In genomic region chr8:83782832-83783558, GRCm38 (mm10) we compare ENCODE assay signal across 8 mouse cellular contexts. TPM values are rescaled to one million over a fixed set of nuclear protein-coding genes. Genes with fewer than 3 reads are reported as not detected.
DNase-seq lines count a peak whose midpoint lies in the region; ATAC-seq lines count a peak whose summit lies in the region.

No protein-coding gene starts in this region.

- H3K4me2 ChIP-seq in heart, embryonic 14.5 days (ENCODE audit: low read length), result peak overlapping the region; percentile 46
- H3K4me2 ChIP-seq in liver, embryonic 11.5 days, result no peak overlapping the region

- ATAC-seq in heart, embryonic 14.5 days (ENCODE audit: insufficient number of reproducible peaks, insufficient read depth, low FRiP score, low read depth), result no peak; the same call in 1 of the 2 replicates
- ATAC-seq in liver, embryonic 11.5 days (replicated peaks; ENCODE audit: low FRiP score), result 0 out of 2 replicates have a peak, but pooled peaks have one; percentile 44

- no peaks in the 10 kb centered on the region for H3K36me3 ChIP-seq in forebrain, embryonic 10.5 days (replicated peaks)
- H3K36me3 ChIP-seq in heart, embryonic 14.5 days (ENCODE audit: control insufficient read depth, insufficient read depth, low read length), result no peaks in the 10 kb centered on the region
- H3K36me3 ChIP-seq in liver, embryonic 11.5 days (ENCODE audit: control insufficient read depth, insufficient read depth, low read length), result no peaks in the 10 kb centered on the region

- peaks cover 13% of the 10 kb centered on the region for H3K4me1 ChIP-seq in forebrain, embryonic 10.5 days
- peaks cover 0 to 2% of the 10 kb centered on the region in 2 experiments; a peak in 1 of 4 replicates for H3K4me1 ChIP-seq in heart, embryonic 14.5 days (ENCODE audit: control insufficient read depth in 2 of 2, insufficient read depth in 2 of 2, low read length in 2 of 2)
- H3K4me1 ChIP-seq in liver, embryonic 11.5 days (replicated peaks; ENCODE audit: control insufficient read depth, insufficient read depth, low read length), result no peaks in the 10 kb centered on the region

- no peak overlapping the region for H3K9ac ChIP-seq in heart, embryonic 14.5 days (ENCODE audit: low read length)
- no peak overlapping the region for H3K9ac ChIP-seq in liver, embryonic 11.5 days (ENCODE audit: low read depth, low read length)

- H3K27ac ChIP-seq in forebrain, embryonic 10.5 days, result no peak overlapping the region
- no peak overlapping the region for H3K27ac ChIP-seq in heart, embryonic 14.5 days (replicated peaks in 1 of 2; ENCODE audit: control insufficient read depth in 1 of 2, insufficient read depth in 1 of 2, low read depth in 2 of 2, low read length in 2 of 2)
- H3K27ac ChIP-seq in liver, embryonic 11.5 days (ENCODE audit: low read depth, low read length), result no peak overlapping the region

- peak; percentile 85 for DNase-seq in CD4-positive helper T cell, adult 2 months (ENCODE audit: low read depth, low spot score)
- DNase-seq in c-Kit-negative CD71-positive TER-119-positive erythroid progenitor cells, embryonic 14.5 days (ENCODE audit: low read depth, low spot score), result peak; percentile 8
- DNase-seq in forebrain, embryonic 10.5 days (ENCODE audit: extremely low spot score, low spot score), result peak; percentile 76
- DNase-seq in kidney, postnatal 10 days, result peak; percentile 91
- peak; percentile 75 for DNase-seq in liver, embryonic 11.5 days (ENCODE audit: low spot score)
- DNase-seq in naive thymus-derived CD4-positive, alpha-beta T cell, adult 2 months (ENCODE audit: low read depth), result peak; percentile 89
- peak; percentile 72 to 90 for DNase-seq in spleen, postnatal 4 days (ENCODE audit: low spot score in 2 of 2)

- peaks cover 39% of the 10 kb centered on the region for H3K27me3 ChIP-seq in forebrain, embryonic 10.5 days (ENCODE audit: poor library complexity, severe bottlenecking)
- H3K27me3 ChIP-seq in heart, embryonic 14.5 days (ENCODE audit: control insufficient read depth, insufficient read depth, low read length), result no peaks in the 10 kb centered on the region
- no peaks in the 10 kb centered on the region for H3K27me3 ChIP-seq in liver, embryonic 11.5 days (replicated peaks; ENCODE audit: control insufficient read depth, insufficient read depth, low read length)

- H3K4me3 ChIP-seq in forebrain, embryonic 10.5 days, result peak overlapping the region; percentile 14; the same call in 1 of the 2 replicates
- H3K4me3 ChIP-seq in heart, embryonic 14.5 days (ENCODE audit: control insufficient read depth in 1 of 2, insufficient read depth in 1 of 2, low read depth in 1 of 2, low read length in 2 of 2), result no peak overlapping the region
- H3K4me3 ChIP-seq in liver, embryonic 11.5 days (ENCODE audit: low read depth, low read length), result no peak overlapping the region

- H3K9me3 ChIP-seq in forebrain, embryonic 10.5 days, result no peaks in the 10 kb centered on the region
- H3K9me3 ChIP-seq in heart, embryonic 14.5 days (ENCODE audit: control insufficient read depth, low read length), result no peaks in the 10 kb centered on the region
- no peaks in the 10 kb centered on the region for H3K9me3 ChIP-seq in liver, embryonic 11.5 days (ENCODE audit: control insufficient read depth, low read length)

- WGBS in forebrain, embryonic 10.5 days, result 14% methylated on average over 28 of the region's 28 CpGs
- 16% methylated on average over 28 of the region's 28 CpGs for WGBS in heart, embryonic 14.5 days
- WGBS in liver, embryonic 11.5 days, result 19% methylated on average over 28 of the region's 28 CpGs

RNA-seq across cellular contexts. Expression of gene Adgre5, which starts 41.9 kb away (rescaled TPM):
- polyA plus RNA-seq in forebrain, embryonic 10.5 days (2016; fragmentation: Nextera tagmentation; extraction: Ambion mirVana), result 8.3 and 9.2 TPM in 2 replicates
- 35.6 and 35.9 TPM in 2 replicates for polyA plus RNA-seq in heart, embryonic 14.5 days (2014; fragmentation: Nextera tagmentation; extraction: Ambion mirVana)
- 16.8 and 17.2 TPM in 2 replicates for polyA plus RNA-seq in liver, embryonic 11.5 days (2014; fragmentation: Nextera tagmentation; extraction: Ambion mirVana)

Comparison
In these comparisons a context has a peak if more than half of its experiments do, and no peak if none do; other contexts are left out.
1. DNase-seq: peak in every context shown above with its lines; median percentile 91 in kidney, postnatal 10 days; 89 in naive thymus-derived CD4-positive, alpha-beta T cell, adult 2 months; 85 in CD4-positive helper T cell, adult 2 months; 81 in spleen, postnatal 4 days; 76 in forebrain, embryonic 10.5 days; 75 in liver, embryonic 11.5 days; 8 in c-Kit-negative CD71-positive TER-119-positive erythroid progenitor cells, embryonic 14.5 days.